Mouse (Mus musculus) embryonic facial prominence, embryonic 15.5 days (tissue): ENCODE measurements around the gene Tjap1. TPM values are rescaled to one million over a fixed set of nuclear protein-coding genes. Genes with fewer than 3 reads are reported as not detected.

Source experiments
- ATAC-seq: fragments of 200-750 bp; cut with Nextera tagmentation; 2 replicates; pipeline ENCODE4 v1.8.0; 2017; ENCODE audit warnings: low read depth, moderate TSS enrichment; ENCODE audit not compliant: insufficient number of reproducible peaks, low FRiP score, low TSS enrichment
- H3K27ac ChIP-seq: fragments of 300-500 bp; sonication (generic); replicated peaks from 2 replicates; pipeline ENCODE4 v1.5.1; 2015; ENCODE audit warnings: mild to moderate bottlenecking, inconsistent platforms
- H3K27me3 ChIP-seq: fragments of 300-500 bp; sonication (generic); 2 replicates; pipeline ENCODE4 v1.6.1; 2015; ENCODE audit warnings: inconsistent platforms
- H3K36me3 ChIP-seq: fragments of 300-500 bp; sonication (generic); 2 replicates; pipeline ENCODE4 v1.6.1; 2015; ENCODE audit warnings: mild to moderate bottlenecking, inconsistent platforms
- H3K4me1 ChIP-seq: fragments of 300-500 bp; sonication (generic); 2 replicates; pipeline ENCODE4 v1.6.1; 2015; ENCODE audit warnings: inconsistent platforms
- H3K4me2 ChIP-seq: fragments of 300-500 bp; sonication (generic); replicated peaks from 2 replicates; pipeline ENCODE4 v1.6.1; 2015; ENCODE audit warnings: mild to moderate bottlenecking, inconsistent platforms
- H3K4me3 ChIP-seq: fragments of 300-500 bp; sonication (generic); replicated peaks from 2 replicates; pipeline ENCODE4 v1.5.1; 2015; ENCODE audit warnings: mild to moderate bottlenecking, inconsistent platforms
- H3K9ac ChIP-seq: fragments of 300-500 bp; sonication (generic); 2 replicates; pipeline ENCODE4 v1.6.1; 2015; ENCODE audit warnings: inconsistent platforms
- H3K9me3 ChIP-seq: fragments of 300-500 bp; sonication (generic); replicated peaks from 2 replicates; pipeline ENCODE4 v1.6.1; 2016; ENCODE audit warnings: inconsistent platforms
- WGBS: fragments of 180-500 bp; shearing (Covaris S2); methylation state at CpG from one replicate; pipeline ENCODE4 v1.1.7; 2015; 5-methylcytosine and 5-hydroxymethylcytosine counted together
- microRNA counts: library from miRNA; unstranded; fragments of <30 nt; microRNA quantifications from one replicate; lab custom pipeline; 2016
- microRNA-seq: library from miRNA; unstranded; fragments of <30 nt; microRNA quantifications from one replicate; pipeline ENCODE4, GENCODE M21; 2016; ENCODE audit warnings: borderline number of aligned reads
- polyA plus RNA-seq: library from polyadenylated mRNA; unstranded; fragments of >200 nt; fragmentation: Nextera tagmentation; extraction: Ambion mirVana; gene quantifications from 2 replicates; pipeline ENCODE4 v1.2.1, GENCODE M21; 2015

Tjap1 gene
- polyA plus RNA-seq, 1 experiment from 2014 or later = 64.0 TPM

DNA sequence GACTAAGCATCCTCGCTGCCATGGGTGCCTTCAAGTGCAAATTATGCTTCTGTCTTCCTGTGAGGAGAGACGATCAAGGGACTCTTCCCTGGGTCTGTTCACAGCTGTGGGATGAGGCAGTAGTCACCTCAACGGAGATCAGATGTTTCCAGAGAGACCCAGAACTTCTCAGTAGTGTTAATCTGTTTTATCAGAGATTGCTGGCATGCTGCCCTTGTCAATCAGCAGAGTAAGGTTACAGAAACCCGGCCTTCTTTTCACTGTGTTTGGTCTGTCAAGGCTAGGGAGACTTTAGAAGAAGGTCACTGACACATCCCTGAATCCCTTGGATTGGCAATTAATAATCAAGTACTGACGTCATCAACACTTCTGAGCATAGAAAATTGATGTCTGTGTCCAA lies 45.3 kb downstream of the Tjap1 start:
- WGBS = 74% methylated on average over 5 of the region's 5 CpGs
- H3K9me3 ChIP-seq = no peaks in the 10 kb centered on the region
- peaks cover 88% of the 10 kb centered on the region for H3K36me3 ChIP-seq

GRCm38 (mm10) chr17:46237079-46237478 lies 45.7 kb downstream of the Tjap1 start:
- Histone ChIP-seq H3K4me1 (no peaks in the 10 kb centered on the region), H3K27ac (no peak overlapping the region), H3K27me3 (no peaks in the 10 kb centered on the region), H3K9ac (no peak overlapping the region), H3K4me2 (no peak overlapping the region), H3K36me3 (peaks cover 88% of the 10 kb centered on the region), H3K9me3 (no peaks in the 10 kb centered on the region), H3K4me3 (no peak overlapping the region)
- WGBS = 87% methylated on average over 6 of the region's 6 CpGs
- no peak for ATAC-seq

More for the DNA sequence above, 45.3 kb downstream of the Tjap1 start:
- H3K4me2 ChIP-seq = no peak overlapping the region
- no peak overlapping the region for H3K4me3 ChIP-seq
- no peaks in the 10 kb centered on the region for H3K27me3 ChIP-seq
- no peak overlapping the region for H3K27ac ChIP-seq
- no peak overlapping the region for H3K9ac ChIP-seq
- ATAC-seq = no peak
- H3K4me1 ChIP-seq = no peaks in the 10 kb centered on the region

DNA sequence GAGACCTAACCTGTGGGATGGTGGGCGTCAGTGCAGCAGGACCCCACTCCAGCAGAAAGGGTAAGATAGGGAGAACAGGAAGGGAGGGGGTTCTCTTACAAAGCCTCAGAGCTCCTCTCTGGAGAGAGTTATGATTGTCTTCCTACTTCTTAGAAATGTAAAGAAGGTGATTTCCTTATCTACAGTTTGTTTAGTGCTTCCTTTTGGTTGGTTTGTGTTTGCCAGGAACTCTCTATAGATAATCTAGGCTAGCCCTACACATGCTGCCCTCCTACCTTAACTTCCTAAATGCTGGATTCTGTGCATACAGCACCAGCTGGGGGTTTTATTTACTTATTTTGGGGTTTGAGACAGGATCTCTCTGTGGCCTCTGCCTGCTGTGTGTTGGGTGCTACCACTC lies 46.8 kb downstream of the Tjap1 start:
- peaks cover 84% of the 10 kb centered on the region for H3K36me3 ChIP-seq
- 95% methylated on average over 1 of the region's 1 CpGs for WGBS

GRCm38 (mm10) chr17:46227576-46227975 lies 55.2 kb downstream of the Tjap1 start:
- ATAC-seq = no peak
- Histone ChIP-seq H3K4me2 (no peak overlapping the region), H3K4me3 (no peak overlapping the region), H3K36me3 (peaks cover 94% of the 10 kb centered on the region), H3K27ac (no peak overlapping the region), H3K9ac (no peak overlapping the region), H3K27me3 (no peaks in the 10 kb centered on the region), H3K4me1 (no peaks in the 10 kb centered on the region), H3K9me3 (no peaks in the 10 kb centered on the region)
- 46% methylated on average over 7 of the region's 7 CpGs for WGBS

More for the DNA sequence above, 46.8 kb downstream of the Tjap1 start:
- no peaks in the 10 kb centered on the region for H3K27me3 ChIP-seq
- H3K4me2 ChIP-seq = no peak overlapping the region
- H3K27ac ChIP-seq = no peak overlapping the region
- no peak overlapping the region for H3K9ac ChIP-seq
- H3K9me3 ChIP-seq = no peaks in the 10 kb centered on the region
- H3K4me3 ChIP-seq = no peak overlapping the region
- ATAC-seq = no peak
- H3K4me1 ChIP-seq = no peaks in the 10 kb centered on the region

- no peak overlapping the region for H3K4me2 ChIP-seq
- no peak for ATAC-seq
- no peak overlapping the region for H3K27ac ChIP-seq
- no peaks in the 10 kb centered on the region for H3K9me3 ChIP-seq
- H3K9ac ChIP-seq = no peak overlapping the region
- H3K4me1 ChIP-seq = no peaks in the 10 kb centered on the region
- no peaks in the 10 kb centered on the region for H3K27me3 ChIP-seq
- H3K36me3 ChIP-seq = peaks cover 99% of the 10 kb centered on the region
- no peak overlapping the region for H3K4me3 ChIP-seq
- 78% methylated on average over 3 of the region's 3 CpGs for WGBS
Measured at GRCm38 (mm10) chr17:46221601-46222000, 61.2 kb downstream of the Tjap1 start.

GRCm38 (mm10) chr17:46210550-46210949 lies 72.3 kb downstream of the Tjap1 start:
- no peak overlapping the region for H3K4me2 ChIP-seq
- no peaks in the 10 kb centered on the region for H3K27me3 ChIP-seq
- H3K27ac ChIP-seq = no peak overlapping the region
- WGBS = 79% methylated on average over 3 of the region's 3 CpGs
- no peak overlapping the region for H3K9ac ChIP-seq
- H3K9me3 ChIP-seq = no peaks in the 10 kb centered on the region
- H3K4me3 ChIP-seq = no peak overlapping the region
- peaks cover 87% of the 10 kb centered on the region for H3K36me3 ChIP-seq
- no peak for ATAC-seq
- H3K4me1 ChIP-seq = no peaks in the 10 kb centered on the region

MicroRNAs encoded within 50 kb of the gene (microRNA counts, 519-probe panel; counts per million panel counts)
- microRNA mmu-miR-693-3p (lab: Ali Mortazavi, UCI) = not detected
- microRNA mmu-miR-693-5p (lab: Ali Mortazavi, UCI) = not detected

Small RNAs within 50 kb of the gene (microRNA-seq; reads per million reads assigned to microRNA genes)
- 0.52 reads per million for gene Mir693

Other genes with a start within 250 kb of the Tjap1 start
- 124 and 134 TPM in 2 replicates for gene Mrps18a, start 172.0 kb downstream of the Tjap1 start, polyA plus RNA-seq
- 22.7 and 37.1 TPM in 2 replicates for gene Rsph9, start 138.8 kb downstream of the Tjap1 start, polyA plus RNA-seq
- 31.8 and 35.1 TPM in 2 replicates for gene Mad2l1bp, start 129.5 kb downstream of the Tjap1 start, polyA plus RNA-seq
- 43.3 and 45.4 TPM in 2 replicates for gene Gtpbp2, start 122.0 kb downstream of the Tjap1 start, polyA plus RNA-seq
- gene Polh, start 80.4 kb downstream of the Tjap1 start, polyA plus RNA-seq = 18.4 and 20.2 TPM in 2 replicates
- 33.0 and 35.0 TPM in 2 replicates for gene Xpo5, start 80.2 kb downstream of the Tjap1 start, polyA plus RNA-seq
- gene Polr1c, start 35.0 kb downstream of the Tjap1 start, polyA plus RNA-seq = 81.3 and 83.1 TPM in 2 replicates
- 141 and 147 TPM in 2 replicates for gene Yipf3, start 34.9 kb downstream of the Tjap1 start, polyA plus RNA-seq
- gene Lrrc73, start 29.5 kb downstream of the Tjap1 start, polyA plus RNA-seq = 2.3 and 3.7 TPM in 2 replicates
- 16.6 and 16.8 TPM in 2 replicates for gene Dlk2, start 14.4 kb upstream of the Tjap1 start, polyA plus RNA-seq
- 5.8 and 6.7 TPM in 2 replicates for gene Abcc10, start 45.3 kb upstream of the Tjap1 start, polyA plus RNA-seq
- gene Zfp318, start 100.7 kb upstream of the Tjap1 start, polyA plus RNA-seq = 10.7 and 11.9 TPM in 2 replicates
- gene Crip3, start 145.9 kb upstream of the Tjap1 start, polyA plus RNA-seq = 3.5 and 3.6 TPM in 2 replicates
- gene Slc22a7, start 155.4 kb upstream of the Tjap1 start, polyA plus RNA-seq = 0.15 TPM in 1 of 2 replicates, not detected in the other
- gene Ttbk1, start 204.6 kb upstream of the Tjap1 start, polyA plus RNA-seq = 0.15 and 0.18 TPM in 2 replicates
- gene Dnph1, start 213.7 kb upstream of the Tjap1 start, polyA plus RNA-seq = 40.4 and 41.0 TPM in 2 replicates